In genomic region chr5:150466132-150466531, GRCm38 (mm10) we compare ENCODE assay signal across 8 mouse cellular contexts. TPM values are rescaled to one million over a fixed set of nuclear protein-coding genes. Genes with fewer than 3 reads are reported as not detected.
DNase-seq lines count a peak whose midpoint lies in the region; ATAC-seq and TF ChIP-seq lines count a peak whose summit lies in the region.

No protein-coding gene starts in this region.

- no peaks in the 10 kb centered on the region for H3K27me3 ChIP-seq in heart, embryonic 14.5 days (ENCODE audit: control insufficient read depth, insufficient read depth, low read length)
- no peaks in the 10 kb centered on the region for H3K27me3 ChIP-seq in lung, embryonic 14.5 days (ENCODE audit: insufficient read depth, low read length)
- H3K27me3 ChIP-seq in stomach, embryonic 15.5 days (replicated peaks): no peaks in the 10 kb centered on the region
- H3K27me3 ChIP-seq in hindbrain, embryonic 12.5 days: no peaks in the 10 kb centered on the region

- H3K4me3 ChIP-seq in heart, embryonic 14.5 days (ENCODE audit: control insufficient read depth in 1 of 2, insufficient read depth in 1 of 2, low read depth in 1 of 2, low read length in 2 of 2): no peak overlapping the region
- no peak overlapping the region for H3K4me3 ChIP-seq in lung, embryonic 14.5 days (ENCODE audit: low read depth, low read length)
- no peak overlapping the region for H3K4me3 ChIP-seq in stomach, embryonic 15.5 days (replicated peaks)
- no peak overlapping the region for H3K4me3 ChIP-seq in hindbrain, embryonic 12.5 days

- WGBS in heart, embryonic 14.5 days: 15% methylated on average over 12 of the region's 12 CpGs
- 41% methylated on average over 12 of the region's 12 CpGs for WGBS in lung, embryonic 14.5 days
- WGBS in stomach, embryonic 15.5 days: 43% methylated on average over 12 of the region's 12 CpGs
- WGBS in hindbrain, embryonic 12.5 days: 86% methylated on average over 12 of the region's 12 CpGs

- H3K9me3 ChIP-seq in heart, embryonic 14.5 days (ENCODE audit: control insufficient read depth, low read length): no peaks in the 10 kb centered on the region
- H3K9me3 ChIP-seq in lung, embryonic 14.5 days (ENCODE audit: low read depth, low read length): no peaks in the 10 kb centered on the region
- no peaks in the 10 kb centered on the region for H3K9me3 ChIP-seq in stomach, embryonic 15.5 days
- H3K9me3 ChIP-seq in hindbrain, embryonic 12.5 days (replicated peaks): no peaks in the 10 kb centered on the region

- peaks cover 5 to 13% of the 10 kb centered on the region in 2 experiments for H3K4me1 ChIP-seq in heart, embryonic 14.5 days (ENCODE audit: control insufficient read depth in 2 of 2, insufficient read depth in 2 of 2, low read length in 2 of 2)
- peaks cover 4% of the 10 kb centered on the region; the same call in 1 of the 2 replicates for H3K4me1 ChIP-seq in lung, embryonic 14.5 days (ENCODE audit: insufficient read depth)
- H3K4me1 ChIP-seq in stomach, embryonic 15.5 days: 0 out of 2 replicates have a peak, but pooled peaks cover 4% of the 10 kb centered on the region
- H3K4me1 ChIP-seq in hindbrain, embryonic 12.5 days: no peaks in the 10 kb centered on the region

- peak overlapping the region; percentile 12; the same call in 1 of the 2 replicates for H3K4me2 ChIP-seq in heart, embryonic 14.5 days (ENCODE audit: low read length)
- peak overlapping the region; percentile 38 for H3K4me2 ChIP-seq in lung, embryonic 14.5 days
- H3K4me2 ChIP-seq in stomach, embryonic 15.5 days: peak overlapping the region; percentile 11; the same call in 1 of the 2 replicates
- H3K4me2 ChIP-seq in hindbrain, embryonic 12.5 days (replicated peaks): no peak overlapping the region

- no peak for TF ChIP-seq CTCF in lung, embryonic 14.5 days (IDR thresholded peaks at IDR 0.05; ENCODE audit: low read depth)

- DNase-seq in spleen, adult 12 weeks (ENCODE audit: low spot score): peak; percentile 69
- DNase-seq in spleen, adult 18-20 months: no peak
- DNase-seq in layer of hippocampus, adult 8-10 months (ENCODE audit: low spot score in 2 of 2): peak; percentile 65 to 71
- peak; percentile 97 for DNase-seq in lung, embryonic 14.5 days

- ATAC-seq in erythroblast, adult 5-6 weeks (replicated peaks; ENCODE audit: low FRiP score, poor library complexity, severe bottlenecking): peak; percentile 95
- peak; percentile 96 for ATAC-seq in heart, embryonic 14.5 days (ENCODE audit: insufficient number of reproducible peaks, insufficient read depth, low FRiP score, low read depth)
- peak; percentile 97 for ATAC-seq in lung, embryonic 14.5 days (ENCODE audit: insufficient read depth)
- peak; percentile 90 for ATAC-seq in stomach, embryonic 15.5 days (ENCODE audit: insufficient read depth, low FRiP score, low read depth)
- no peak for ATAC-seq in hindbrain, embryonic 12.5 days (ENCODE audit: low FRiP score)

- H3K36me3 ChIP-seq in heart, embryonic 14.5 days (ENCODE audit: control insufficient read depth, insufficient read depth, low read length): peaks cover 55% of the 10 kb centered on the region
- no peaks in the 10 kb centered on the region for H3K36me3 ChIP-seq in lung, embryonic 14.5 days (ENCODE audit: insufficient read depth)
- no peaks in the 10 kb centered on the region for H3K36me3 ChIP-seq in stomach, embryonic 15.5 days
- peaks cover 11% of the 10 kb centered on the region; the same call in 1 of the 2 replicates for H3K36me3 ChIP-seq in hindbrain, embryonic 12.5 days

- H3K9ac ChIP-seq in heart, embryonic 14.5 days (ENCODE audit: low read length): no peak overlapping the region
- H3K9ac ChIP-seq in lung, embryonic 14.5 days: no peak overlapping the region
- H3K9ac ChIP-seq in stomach, embryonic 15.5 days: no peak overlapping the region
- no peak overlapping the region for H3K9ac ChIP-seq in hindbrain, embryonic 12.5 days

- H3K27ac ChIP-seq in heart, embryonic 14.5 days (replicated peaks in 1 of 2; ENCODE audit: control insufficient read depth in 1 of 2, insufficient read depth in 1 of 2, low read depth in 2 of 2, low read length in 2 of 2): peak overlapping the region; percentile 61 to 72
- H3K27ac ChIP-seq in lung, embryonic 14.5 days (ENCODE audit: low read depth): peak overlapping the region; percentile 61
- H3K27ac ChIP-seq in stomach, embryonic 15.5 days: peak overlapping the region; percentile 12; the same call in 1 of the 2 replicates
- H3K27ac ChIP-seq in hindbrain, embryonic 12.5 days: no peak overlapping the region

RNA-seq across cellular contexts. Expression of gene Zar1l, which starts 51.8 kb away (rescaled TPM):
- total RNA-seq in erythroblast, adult 5-6 weeks (2015; ENCODE audit: low replicate concordance): not detected in 2 replicates
- not detected in 2 replicates for total RNA-seq in erythroblast, adult 5-6 weeks (2017; ENCODE audit: low replicate concordance)
- not detected in 2 replicates for polyA plus RNA-seq in heart, embryonic 14.5 days (2014; fragmentation: Nextera tagmentation; extraction: Ambion mirVana)
- total RNA-seq in layer of hippocampus, adult 8-10 months (2022): under 1 TPM in 1 of 4 experiments, not detected in 3; 0.43 TPM
- not detected in 2 replicates for polyA plus RNA-seq in lung, embryonic 14.5 days (2014; fragmentation: Nextera tagmentation; extraction: Ambion mirVana)
- not detected in 2 replicates for polyA plus RNA-seq in stomach, embryonic 15.5 days (2015; fragmentation: Nextera tagmentation; extraction: Ambion mirVana)
- polyA plus RNA-seq in hindbrain, embryonic 12.5 days (2016; fragmentation: Nextera tagmentation; extraction: Ambion mirVana): not detected in 2 replicates

RNA-seq across cellular contexts. Expression of gene Brca2, which starts 56.3 kb away (rescaled TPM):
- 30.7 and 38.5 TPM in 2 replicates for total RNA-seq in erythroblast, adult 5-6 weeks (2015; ENCODE audit: low replicate concordance)
- total RNA-seq in erythroblast, adult 5-6 weeks (2017; ENCODE audit: low replicate concordance): 53.8 and 62.4 TPM in 2 replicates
- polyA plus RNA-seq in heart, embryonic 14.5 days (2014; fragmentation: Nextera tagmentation; extraction: Ambion mirVana): 14.4 and 21.2 TPM in 2 replicates
- 10 to 100 TPM in 1 of 4 experiments, 1 to 10 TPM in 3; 5.9 to 10.4 (median 6.8) TPM for total RNA-seq in layer of hippocampus, adult 8-10 months (2022)
- 32.0 and 34.1 TPM in 2 replicates for polyA plus RNA-seq in lung, embryonic 14.5 days (2014; fragmentation: Nextera tagmentation; extraction: Ambion mirVana)
- 20.1 and 22.1 TPM in 2 replicates for polyA plus RNA-seq in stomach, embryonic 15.5 days (2015; fragmentation: Nextera tagmentation; extraction: Ambion mirVana)
- polyA plus RNA-seq in hindbrain, embryonic 12.5 days (2016; fragmentation: Nextera tagmentation; extraction: Ambion mirVana): 19.9 and 21.9 TPM in 2 replicates

Comparison
In these comparisons a context has a peak if more than half of its experiments do, and no peak if none do; other contexts are left out.
1. DNase-seq: peak in spleen, adult 12 weeks (single experiment), layer of hippocampus, adult 8-10 months (2 of 2) and lung, embryonic 14.5 days (single experiment); none in spleen, adult 18-20 months (0 of 2).